Mouse (Mus musculus) midbrain, postnatal 0 days (tissue): Measurements from ENCODE around the gene Aoah. TPM values are rescaled to one million over a fixed set of nuclear protein-coding genes. Genes with fewer than 3 reads are reported as not detected.
A peak's percentile ranks its signal among the peaks of the same experiment; 100 is the strongest.

Experiments used
- ATAC-seq: fragments of 200-750 bp; cut with Nextera tagmentation; 2 replicates; pipeline ENCODE4 v1.8.0; 2017; ENCODE audit warnings: moderate number of reproducible peaks, mild to moderate bottlenecking, moderate TSS enrichment, moderate library complexity; ENCODE audit not compliant: low FRiP score
- DNase-seq: peaks from one replicate; pipeline ENCODE4 v3.0.0-alpha.2; 2015; ENCODE audit warnings: low spot score
- H3K27ac ChIP-seq: fragments of 300-500 bp; sonication (generic); 2 replicates; pipeline ENCODE4 v1.5.1; 2014; ENCODE audit warnings: low read depth, mild to moderate bottlenecking, low read length, mixed read lengths
- H3K27me3 ChIP-seq: fragments of 300-500 bp; sonication (generic); 2 replicates; pipeline ENCODE4 v1.6.1; 2014; ENCODE audit warnings: low read length, control low read depth, mixed read lengths; ENCODE audit not compliant: insufficient read depth
- H3K36me3 ChIP-seq: fragments of 300-500 bp; sonication (generic); 2 replicates; pipeline ENCODE4 v1.6.1; 2014; ENCODE audit warnings: low read length, control low read depth, mixed read lengths; ENCODE audit not compliant: insufficient read depth
- H3K4me1 ChIP-seq: fragments of 300-500 bp; sonication (generic); 2 replicates; pipeline ENCODE4 v1.6.1; 2014; ENCODE audit warnings: mild to moderate bottlenecking, control low read depth, antibody characterized with exemption, low read length, mixed read lengths; ENCODE audit not compliant: insufficient read depth
- H3K4me2 ChIP-seq: fragments of 300-500 bp; sonication (generic); 2 replicates; pipeline ENCODE4 v1.6.1; 2014; ENCODE audit warnings: low read depth, mild to moderate bottlenecking, low read length, mixed read lengths; ENCODE audit not compliant: poor library complexity, severe bottlenecking
- H3K4me3 ChIP-seq: fragments of 300-500 bp; sonication (generic); 2 replicates; pipeline ENCODE4 v1.5.1; 2014; ENCODE audit warnings: low read depth, mild to moderate bottlenecking, low read length, moderate library complexity
- H3K9ac ChIP-seq: fragments of 300-500 bp; sonication (generic); replicated peaks from 2 replicates; pipeline ENCODE4 v1.6.1; 2014; ENCODE audit warnings: mild to moderate bottlenecking, low read length, moderate library complexity, mixed read lengths; ENCODE audit not compliant: poor library complexity, severe bottlenecking
- H3K9me3 ChIP-seq: fragments of 300-500 bp; sonication (generic); 2 replicates; pipeline ENCODE4 v1.6.1; 2016; ENCODE audit warnings: low read length, control low read depth
- CTCF ChIP-seq: IDR thresholded peaks from 2 replicates; pipeline ENCODE4 v1.5.1; 2016; ENCODE audit warnings: antibody characterized with exemption, mild to moderate bottlenecking
- WGBS: fragments of 180-500 bp; shearing (Covaris S2); extraction: QIAGEN DNeasy Blood & Tissue Kit; methylation state at CpG from one replicate; pipeline ENCODE4 v1.1.7; 2014; 5-methylcytosine and 5-hydroxymethylcytosine counted together
- polyA plus RNA-seq: library from polyadenylated mRNA; unstranded; fragments of >200 nt; fragmentation: Nextera tagmentation; extraction: Ambion mirVana; gene quantifications from 2 replicates; pipeline ENCODE4 v1.2.1, GENCODE M21; 2015
- total RNA-seq: library from RNA; depleted of rRNA; stranded (reverse); fragments of >200 nt; gene quantifications from 2 replicates; pipeline ENCODE4 v1.2.3, GENCODE M21; 2014

Aoah gene
- total and polyA plus RNA-seq, 2 experiments from 2014 or later, result 0.70 to 2.3 TPM

GRCm38 (mm10) chr13:21006321-21006653 lies 212.4 kb downstream of the Aoah start:
- no peak for TF ChIP-seq CTCF
- whole genome bisulfite sequencing, result 79% methylated on average over 4 of the region's 4 CpGs
- no peak for DNase-seq
- H3K4me3 ChIP-seq, result no peak overlapping the region
- no peaks in the 10 kb centered on the region for H3K4me1 ChIP-seq
- no peak for ATAC-seq
- H3K27ac ChIP-seq, result no peak overlapping the region
- H3K4me2 ChIP-seq, result no peak overlapping the region
- H3K27me3 ChIP-seq, result no peaks in the 10 kb centered on the region
- no peaks in the 10 kb centered on the region for H3K9me3 ChIP-seq
- no peaks in the 10 kb centered on the region for H3K36me3 ChIP-seq
- H3K9ac ChIP-seq, result no peak overlapping the region

- no peaks in the 10 kb centered on the region for H3K4me1 ChIP-seq
- DNase-seq (no peak), ATAC-seq (no peak)
- H3K9ac ChIP-seq, result no peak overlapping the region
- H3K9me3 ChIP-seq, result no peaks in the 10 kb centered on the region
- 46% methylated on average over 3 of the region's 3 CpGs for WGBS
- no peak overlapping the region for H3K4me2 ChIP-seq
- no peak overlapping the region for H3K27ac ChIP-seq
- no peaks in the 10 kb centered on the region for H3K27me3 ChIP-seq
- no peaks in the 10 kb centered on the region for H3K36me3 ChIP-seq
- TF ChIP-seq CTCF, result no peak
- H3K4me3 ChIP-seq, result no peak overlapping the region
Observed at GRCm38 (mm10) chr13:21013659-21014058, 219.7 kb downstream of the Aoah start.

GRCm38 (mm10) chr13:21024831-21025230 lies 230.9 kb downstream of the Aoah start:
- no peak overlapping the region for H3K4me3 ChIP-seq
- H3K36me3 ChIP-seq, result no peaks in the 10 kb centered on the region
- WGBS, result 88% methylated on average over 5 of the region's 5 CpGs
- H3K27ac ChIP-seq, result no peak overlapping the region
- ATAC-seq (no peak), DNase-seq (no peak)
- no peak for TF ChIP-seq CTCF
- no peaks in the 10 kb centered on the region for H3K27me3 ChIP-seq
- H3K4me2 ChIP-seq, result no peak overlapping the region
- no peaks in the 10 kb centered on the region for H3K4me1 ChIP-seq
- H3K9me3 ChIP-seq, result no peaks in the 10 kb centered on the region
- no peak overlapping the region for H3K9ac ChIP-seq

GRCm38 (mm10) chr13:21033176-21033575 lies 239.3 kb downstream of the Aoah start:
- H3K4me3 ChIP-seq, result no peak overlapping the region
- ATAC-seq (peak; percentile 49; the same call in 1 of the 2 replicates), DNase-seq (peak; percentile 88)
- H3K27me3 ChIP-seq, result no peaks in the 10 kb centered on the region
- H3K4me1 ChIP-seq, result no peaks in the 10 kb centered on the region
- H3K9me3 ChIP-seq, result no peaks in the 10 kb centered on the region
- no peak overlapping the region for H3K27ac ChIP-seq
- H3K4me2 ChIP-seq, result no peak overlapping the region
- peak; percentile 62 for TF ChIP-seq CTCF
- no peaks in the 10 kb centered on the region for H3K36me3 ChIP-seq
- no peak overlapping the region for H3K9ac ChIP-seq
- 58% methylated on average over 3 of the region's 3 CpGs for WGBS

GRCm38 (mm10) chr13:21035011-21035410 lies 241.1 kb downstream of the Aoah start:
- peak; percentile 59 for ATAC-seq

GRCm38 (mm10) chr13:21035981-21036380 lies 242.1 kb downstream of the Aoah start:
- no peaks in the 10 kb centered on the region for H3K9me3 ChIP-seq
- DNase-seq, result no peak
- H3K36me3 ChIP-seq, result no peaks in the 10 kb centered on the region
- H3K27me3 ChIP-seq, result no peaks in the 10 kb centered on the region
- H3K9ac ChIP-seq, result no peak overlapping the region
- H3K4me2 ChIP-seq, result no peak overlapping the region
- no peaks in the 10 kb centered on the region for H3K4me1 ChIP-seq
- TF ChIP-seq CTCF, result no peak
- ATAC-seq, result no peak
- H3K27ac ChIP-seq, result no peak overlapping the region
- no peak overlapping the region for H3K4me3 ChIP-seq

More at GRCm38 (mm10) chr13:21035011-21035410, 241.1 kb downstream of the Aoah start:
- Histone ChIP-seq H3K9ac (no peak overlapping the region), H3K27ac (no peak overlapping the region), H3K4me2 (no peak overlapping the region), H3K4me3 (no peak overlapping the region), H3K36me3 (no peaks in the 10 kb centered on the region), H3K27me3 (no peaks in the 10 kb centered on the region), H3K4me1 (no peaks in the 10 kb centered on the region), H3K9me3 (no peaks in the 10 kb centered on the region)
- 82% methylated on average over 3 of the region's 3 CpGs for WGBS
- peak; percentile 61 for DNase-seq
- peak; percentile 90 for TF ChIP-seq CTCF
